Mouse (Mus musculus): ENCODE measurements around the gene Larp1b.

DNA sequence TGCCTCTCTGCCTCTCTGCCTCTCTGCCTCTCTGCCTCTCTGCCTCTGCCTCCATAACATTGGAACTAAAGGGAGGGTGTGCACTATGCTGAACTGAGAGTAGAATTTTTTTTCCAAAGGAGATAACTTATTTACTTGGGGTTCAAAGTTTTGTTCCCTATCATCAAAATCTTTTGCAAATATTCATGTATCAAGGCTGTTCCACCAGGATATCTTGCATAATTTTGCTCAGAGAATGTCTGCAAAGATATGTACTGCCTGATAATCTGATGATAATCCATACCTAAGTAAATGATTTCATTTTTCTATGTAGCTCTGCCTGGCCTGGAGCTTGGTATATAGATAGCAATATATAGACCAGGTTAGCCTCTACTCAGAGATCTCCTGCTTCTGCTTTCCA is 10.6 kb upstream of the Larp1b start:
- TF ChIP-seq CTCF (IDR thresholded peaks at IDR 0.05; ENCODE audit: control insufficient read depth, insufficient read depth, insufficient replicate concordance, low read depth, low read length), result no peak
- TF ChIP-seq POLR2A (IDR thresholded peaks at IDR 0.05; ENCODE audit: control insufficient read depth, low read depth, low read length), result no peak
